Mouse (Mus musculus) erythroid progenitor cell, adult 5-6 weeks (primary cell): Measurements from ENCODE around the gene Mob1a. TPM values are rescaled to one million over a fixed set of nuclear protein-coding genes. Genes with fewer than 3 reads are reported as not detected.

Experiments
- ATAC-seq: replicated peaks from 2 replicates; pipeline ENCODE4 v1.8.0; 2016; ENCODE audit warnings: moderate number of reproducible peaks, mild to moderate bottlenecking, moderate TSS enrichment, inconsistent platforms; ENCODE audit not compliant: poor library complexity, low FRiP score, severe bottlenecking
- total RNA-seq, 2 experiments: library from RNA; stranded (forward) in 1 of 2; stranded (reverse) in 1 of 2; fragments of 150-400 nt in 1 of 2; fragments of 186-747, 209-891 nt in 1 of 2; gene quantifications; 2 replicates each; pipeline versions ENCODE4 v1.2.3 to v1.2.4; 2015 to 2017; ENCODE audit warnings: low replicate concordance in 2 of 2

The Mob1a gene
- total RNA-seq, 2 experiments from 2014 or later: 88.7 to 94.3 TPM

GRCm38 (mm10) chr6:83371350-83371749 is 45.5 kb downstream of the Mob1a start:
- no peak for ATAC-seq

- ATAC-seq: no peak
Observed at GRCm38 (mm10) chr6:83373704-83374300, 48.0 kb downstream of the Mob1a start.

- peak; percentile 95 for ATAC-seq
Observed at GRCm38 (mm10) chr6:83381510-83382491, 56.0 kb downstream of the Mob1a start.

- ATAC-seq: no peak
Observed at GRCm38 (mm10) chr6:83385569-83386090, 59.8 kb downstream of the Mob1a start.

GRCm38 (mm10) chr6:83392166-83392780 is 66.5 kb downstream of the Mob1a start:
- ATAC-seq: no peak

Other genes with a start within 250 kb of the Mob1a start
- 49.5 and 81.1 TPM in 2 replicates for gene Pcgf1, start 248.1 kb upstream of the Mob1a start, total RNA-seq (2015; ENCODE audit: low replicate concordance)
- gene Pcgf1, start 248.1 kb upstream of the Mob1a start, total RNA-seq (2017; ENCODE audit: low replicate concordance): 7.6 and 21.1 TPM in 2 replicates
- not detected in 2 replicates for gene Lbx2, start 239.6 kb upstream of the Mob1a start, total RNA-seq (2015; ENCODE audit: low replicate concordance)
- gene Lbx2, start 239.6 kb upstream of the Mob1a start, total RNA-seq (2017; ENCODE audit: low replicate concordance): not detected in 2 replicates
- 1.1 TPM in 1 of 2 replicates, not detected in the other for gene Ccdc142, start 224.4 kb upstream of the Mob1a start, total RNA-seq (2015; ENCODE audit: low replicate concordance)
- gene Ccdc142, start 224.4 kb upstream of the Mob1a start, total RNA-seq (2017; ENCODE audit: low replicate concordance): 3.7 TPM in 1 of 2 replicates, not detected in the other
- gene Gm42688, start 224.4 kb upstream of the Mob1a start, total RNA-seq (2015; ENCODE audit: low replicate concordance): 2.9 TPM in 1 of 2 replicates, not detected in the other
- 1.1 and 3.5 TPM in 2 replicates for gene Gm42688, start 224.4 kb upstream of the Mob1a start, total RNA-seq (2017; ENCODE audit: low replicate concordance)
- 49.5 and 61.6 TPM in 2 replicates for gene Mrpl53, start 217.0 kb upstream of the Mob1a start, total RNA-seq (2015; ENCODE audit: low replicate concordance)
- 36.2 and 38.0 TPM in 2 replicates for gene Mrpl53, start 217.0 kb upstream of the Mob1a start, total RNA-seq (2017; ENCODE audit: low replicate concordance)
- 4.6 and 14.4 TPM in 2 replicates for gene Mogs, start 210.5 kb upstream of the Mob1a start, total RNA-seq (2015; ENCODE audit: low replicate concordance)
- gene Mogs, start 210.5 kb upstream of the Mob1a start, total RNA-seq (2017; ENCODE audit: low replicate concordance): 13.1 and 17.1 TPM in 2 replicates
- gene Wbp1, start 204.5 kb upstream of the Mob1a start, total RNA-seq (2015; ENCODE audit: low replicate concordance): 42.3 and 48.7 TPM in 2 replicates
- gene Wbp1, start 204.5 kb upstream of the Mob1a start, total RNA-seq (2017; ENCODE audit: low replicate concordance): 77.9 and 83.6 TPM in 2 replicates
- gene Ino80b, start 200.6 kb upstream of the Mob1a start, total RNA-seq (2015; ENCODE audit: low replicate concordance): 5.8 and 7.5 TPM in 2 replicates
- gene Ino80b, start 200.6 kb upstream of the Mob1a start, total RNA-seq (2017; ENCODE audit: low replicate concordance): 7.4 and 24.1 TPM in 2 replicates
- not detected in 2 replicates for gene Rtkn, start 190.6 kb upstream of the Mob1a start, total RNA-seq (2015; ENCODE audit: low replicate concordance)
- gene Rtkn, start 190.6 kb upstream of the Mob1a start, total RNA-seq (2017; ENCODE audit: low replicate concordance): 0.30 TPM in 1 of 2 replicates, not detected in the other
- not detected in 2 replicates for gene Wdr54, start 169.6 kb upstream of the Mob1a start, total RNA-seq (2015; ENCODE audit: low replicate concordance)
- gene Wdr54, start 169.6 kb upstream of the Mob1a start, total RNA-seq (2017; ENCODE audit: low replicate concordance): not detected in 2 replicates
- not detected in 2 replicates for gene 1700003E16Rik, start 169.6 kb upstream of the Mob1a start, total RNA-seq (2015; ENCODE audit: low replicate concordance)
- gene 1700003E16Rik, start 169.6 kb upstream of the Mob1a start, total RNA-seq (2017; ENCODE audit: low replicate concordance): not detected in 2 replicates
- gene Dctn1, start 160.1 kb upstream of the Mob1a start, total RNA-seq (2015; ENCODE audit: low replicate concordance): 27.7 and 33.5 TPM in 2 replicates
- 74.6 and 104 TPM in 2 replicates for gene Dctn1, start 160.1 kb upstream of the Mob1a start, total RNA-seq (2017; ENCODE audit: low replicate concordance)
- gene Slc4a5, start 106.2 kb upstream of the Mob1a start, total RNA-seq (2015; ENCODE audit: low replicate concordance): not detected in 2 replicates
- gene Slc4a5, start 106.2 kb upstream of the Mob1a start, total RNA-seq (2017; ENCODE audit: low replicate concordance): 0.39 TPM in 1 of 2 replicates, not detected in the other
- gene Mthfd2, start 108 bp upstream of the Mob1a start, total RNA-seq (2015; ENCODE audit: low replicate concordance): 34.8 and 56.6 TPM in 2 replicates
- gene Mthfd2, start 108 bp upstream of the Mob1a start, total RNA-seq (2017; ENCODE audit: low replicate concordance): 37.2 and 37.9 TPM in 2 replicates
- gene Bola3, start 23.1 kb downstream of the Mob1a start, total RNA-seq (2015; ENCODE audit: low replicate concordance): 187 and 245 TPM in 2 replicates
- gene Bola3, start 23.1 kb downstream of the Mob1a start, total RNA-seq (2017; ENCODE audit: low replicate concordance): 109 and 149 TPM in 2 replicates
- gene Tet3, start 133.1 kb downstream of the Mob1a start, total RNA-seq (2015; ENCODE audit: low replicate concordance): 33.5 and 46.5 TPM in 2 replicates
- gene Tet3, start 133.1 kb downstream of the Mob1a start, total RNA-seq (2017; ENCODE audit: low replicate concordance): 28.2 and 32.9 TPM in 2 replicates
- 26.0 and 58.4 TPM in 2 replicates for gene Dguok, start 181.0 kb downstream of the Mob1a start, total RNA-seq (2015; ENCODE audit: low replicate concordance)
- 25.1 and 27.7 TPM in 2 replicates for gene Dguok, start 181.0 kb downstream of the Mob1a start, total RNA-seq (2017; ENCODE audit: low replicate concordance)
- not detected in 2 replicates for gene Actg2, start 210.2 kb downstream of the Mob1a start, total RNA-seq (2015; ENCODE audit: low replicate concordance)
- not detected in 2 replicates for gene Actg2, start 210.2 kb downstream of the Mob1a start, total RNA-seq (2017; ENCODE audit: low replicate concordance)
- 10.5 and 13.3 TPM in 2 replicates for gene Stambp, start 246.7 kb downstream of the Mob1a start, total RNA-seq (2015; ENCODE audit: low replicate concordance)
- gene Stambp, start 246.7 kb downstream of the Mob1a start, total RNA-seq (2017; ENCODE audit: low replicate concordance): 1.0 and 9.7 TPM in 2 replicates